Mouse (Mus musculus) layer of hippocampus, adult 2 months (tissue): ENCODE measurements at regions not wholly inside any gene's neighbourhood (a gene's known extent, or its start where the extent isn't known, plus 50 kb on each side); places are given as distances from the start of the nearest gene placed in this dataset.

Experiments used
- DNase-seq, 2 experiments: peaks; one replicate each; pipeline ENCODE4 v3.0.0; 2022; ENCODE audit warnings: low spot score in 2 of 2
- H3K27ac ChIP-seq: fragments of 200-600 bp; 2 replicates; pipeline ENCODE4 v1.8.1; 2022
- H3K4me3 ChIP-seq: fragments of 200-600 bp; 2 replicates; pipeline ENCODE4 v1.8.1; 2022; ENCODE audit warnings: mild to moderate bottlenecking
- CTCF ChIP-seq: fragments of 200-600 bp; conservative IDR thresholded peaks from 2 replicates; pipeline ENCODE4 v1.8.1; 2022; ENCODE audit warnings: antibody characterized with exemption, mild to moderate bottlenecking, moderate library complexity

DNA sequence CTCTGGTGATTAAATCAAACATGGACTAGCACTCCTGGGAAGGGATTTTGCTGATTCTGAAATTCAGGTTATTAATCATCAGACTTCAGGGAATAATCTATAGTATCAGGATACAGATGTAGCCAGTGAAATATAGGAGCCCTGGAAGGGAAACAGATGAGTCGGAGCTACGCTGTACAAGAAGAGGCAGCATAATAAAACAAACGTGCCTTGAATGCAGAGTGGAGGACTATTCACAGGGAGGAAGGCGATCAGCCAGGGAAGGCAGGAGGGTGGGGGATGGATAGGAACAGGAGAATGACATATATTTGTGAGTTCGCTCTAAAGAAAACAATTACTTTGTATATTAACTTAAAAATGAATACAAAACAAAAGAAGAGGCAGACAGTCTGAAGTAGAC, 286.6 kb upstream of the Got2 start:
- TF ChIP-seq CTCF: no peak
- Histone ChIP-seq H3K4me3 (no peak overlapping the region), H3K27ac (no peak overlapping the region)
- no peak for DNase-seq

DNA sequence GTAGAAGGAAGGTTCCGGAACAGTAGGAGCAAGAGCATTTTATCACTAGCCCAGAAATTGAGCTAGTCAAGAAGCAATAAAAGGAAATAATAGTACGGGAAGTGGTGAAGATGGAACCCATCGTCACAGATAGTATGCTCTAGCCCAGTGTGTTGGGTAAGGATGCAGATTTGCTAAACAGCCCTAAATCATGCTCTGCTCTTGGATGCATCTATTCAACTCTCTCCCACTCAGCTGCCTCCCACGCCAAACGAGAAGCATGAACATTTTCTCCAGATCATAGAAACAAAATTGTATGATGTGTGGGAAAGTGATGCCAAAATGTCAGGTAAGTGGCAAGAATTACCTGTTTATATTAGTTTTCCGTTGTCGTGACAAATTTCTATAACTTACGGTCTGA, 276.6 kb upstream of the Got2 start:
- Histone ChIP-seq H3K27ac (no peak overlapping the region), H3K4me3 (no peak overlapping the region)
- no peak for DNase-seq
- TF ChIP-seq CTCF: no peak

DNA sequence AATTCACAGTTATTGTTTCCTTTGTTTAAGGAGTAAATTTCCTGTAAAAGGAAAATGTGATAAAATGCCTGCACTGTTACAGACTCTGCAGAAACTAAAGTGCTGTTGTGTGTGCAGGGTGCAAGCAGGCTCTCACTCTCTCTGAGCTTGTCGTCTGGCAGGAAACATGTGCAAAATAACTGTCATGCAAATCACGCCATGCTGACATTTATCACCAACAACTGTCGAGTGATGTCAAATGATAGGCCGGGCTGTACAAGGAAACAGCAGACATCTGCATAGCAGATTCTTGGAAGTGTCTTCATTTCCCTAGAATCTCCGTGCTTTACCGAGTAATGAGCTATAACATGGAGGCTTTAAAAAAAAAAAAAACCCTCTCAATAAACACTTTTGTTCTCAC, 271.6 kb upstream of the Got2 start:
- DNase-seq: peak in 1 of 2 experiments; percentile 10
- no peak overlapping the region for H3K4me3 ChIP-seq
- no peak overlapping the region for H3K27ac ChIP-seq
- no peak for TF ChIP-seq CTCF

DNA sequence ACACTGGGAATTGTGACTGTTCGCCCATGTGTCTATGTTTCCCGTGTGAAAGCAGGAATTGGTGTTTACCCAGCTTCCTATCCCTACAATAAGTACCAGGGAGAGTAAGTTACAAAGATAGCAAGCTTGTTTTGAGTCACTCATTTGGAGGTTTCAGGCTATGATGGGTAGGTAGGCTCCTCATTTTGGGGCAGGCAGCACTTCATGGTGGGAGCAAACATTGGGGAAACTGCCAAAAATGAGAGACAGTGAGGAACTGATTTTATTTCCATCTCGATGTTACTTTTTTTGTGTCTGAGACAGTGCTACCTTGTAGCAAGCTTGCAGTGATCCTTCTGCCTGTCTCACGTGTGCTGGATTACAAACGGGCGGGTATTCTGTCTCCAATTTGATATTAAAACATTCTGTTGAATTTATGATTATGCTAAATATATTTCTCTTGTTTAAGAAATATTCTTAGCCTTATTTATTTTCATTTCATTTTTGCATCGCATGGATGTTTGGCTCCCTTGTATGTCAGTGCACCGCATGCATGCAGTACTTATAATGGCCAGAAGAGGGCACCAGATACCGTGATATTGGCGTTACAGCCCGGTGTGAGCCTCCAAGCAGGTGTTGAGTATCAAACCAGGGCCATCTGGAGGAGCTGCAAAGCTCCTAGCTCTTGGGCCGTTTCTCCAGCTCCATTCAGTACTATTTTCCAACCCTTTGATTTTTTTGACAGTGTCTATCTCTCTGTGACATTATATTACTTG, 264.3 kb upstream of the Got2 start:
- peak; percentile 16 to 70 for DNase-seq
- peak; percentile 99 for TF ChIP-seq CTCF
- H3K4me3 ChIP-seq: no peak overlapping the region; the same call in 1 of the 2 replicates
- no peak overlapping the region for H3K27ac ChIP-seq

DNA sequence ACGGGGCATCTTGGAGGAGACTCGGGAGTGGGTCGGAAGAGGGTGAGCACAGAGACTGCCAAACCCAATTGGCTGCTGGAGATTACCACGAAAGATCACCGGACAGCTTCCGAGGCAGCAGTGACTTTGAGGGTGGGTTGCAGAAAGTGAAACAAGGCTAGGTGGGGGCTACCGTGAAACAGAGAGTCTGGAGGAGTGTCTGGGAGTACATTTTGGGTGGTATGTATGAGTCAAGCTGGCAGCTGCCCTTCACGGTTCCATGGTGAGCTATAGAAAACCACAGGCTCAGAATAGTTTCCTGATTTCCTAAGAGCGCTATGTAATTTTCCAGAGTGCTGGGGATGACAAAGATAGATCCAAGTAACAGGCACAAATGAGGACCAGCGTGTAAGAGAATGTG, 263.7 kb upstream of the Got2 start:
- H3K27ac ChIP-seq: no peak overlapping the region; the same call in 1 of the 2 replicates
- DNase-seq: no peak
- H3K4me3 ChIP-seq: no peak overlapping the region; the same call in 1 of the 2 replicates
- no peak for TF ChIP-seq CTCF

DNA sequence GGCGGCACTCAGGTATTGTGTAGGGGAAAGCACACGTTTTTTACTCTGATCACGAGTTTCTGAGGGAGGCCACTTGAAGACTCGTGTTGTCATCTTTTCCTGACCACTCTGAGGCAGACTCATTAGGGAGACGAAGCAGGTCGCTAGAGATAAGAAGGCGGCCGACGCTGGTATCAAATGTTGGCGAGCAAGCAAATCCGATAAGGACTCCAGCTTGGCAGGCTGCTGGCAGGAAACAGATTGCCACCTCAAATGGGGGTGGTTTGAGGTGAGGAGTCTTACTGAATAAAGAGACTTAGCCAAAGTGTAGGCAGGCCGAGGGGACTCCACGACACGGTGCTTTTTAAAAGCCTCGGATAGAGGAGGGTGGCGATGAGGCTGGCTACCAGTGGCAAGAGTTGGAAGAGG, 262.7 kb upstream of the Got2 start:
- Histone ChIP-seq H3K4me3 (no peak overlapping the region), H3K27ac (no peak overlapping the region)
- peak in 1 of 2 experiments; percentile 13 for DNase-seq
- TF ChIP-seq CTCF: no peak

DNA sequence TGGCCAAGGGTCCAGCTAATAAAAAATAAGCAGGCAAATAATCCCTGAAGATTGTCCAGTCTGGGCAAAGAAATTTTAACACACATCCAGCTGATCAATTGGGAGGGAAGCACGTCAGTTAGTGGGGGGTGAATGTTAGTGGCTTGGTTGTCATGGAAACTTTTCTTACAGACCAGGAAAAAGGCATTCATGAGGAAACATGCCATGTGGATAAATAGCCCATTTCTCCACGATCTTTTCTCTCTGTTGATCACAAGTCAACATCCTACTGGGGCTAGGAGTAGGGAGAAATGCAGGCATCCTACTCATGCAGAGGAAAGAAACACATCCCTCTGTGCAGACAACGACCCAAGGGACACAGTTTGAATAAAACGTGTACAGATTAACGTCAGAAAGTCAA, 243.8 kb upstream of the Got2 start:
- no peak for TF ChIP-seq CTCF
- no peak for DNase-seq
- H3K4me3 ChIP-seq: no peak overlapping the region
- H3K27ac ChIP-seq: no peak overlapping the region

DNA sequence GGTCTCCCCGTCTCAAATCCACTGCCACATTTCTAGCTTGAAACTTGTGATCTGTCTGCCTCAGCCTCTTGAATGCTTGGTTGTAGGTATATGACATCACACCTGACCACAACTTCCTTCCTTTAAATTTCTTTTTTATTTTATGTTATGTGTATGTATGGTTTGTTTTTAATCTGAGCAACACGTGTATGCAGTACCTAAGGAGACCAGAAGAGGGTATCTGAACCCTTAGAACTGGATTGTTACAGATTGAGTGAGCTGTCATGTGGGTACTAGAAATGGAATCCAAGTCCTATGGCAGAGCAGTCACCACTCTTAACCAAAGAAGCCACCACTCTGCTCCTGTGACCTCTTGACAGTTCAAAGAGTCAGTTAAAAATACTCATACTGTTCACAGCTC, 240.0 kb upstream of the Got2 start:
- Histone ChIP-seq H3K4me3 (no peak overlapping the region), H3K27ac (no peak overlapping the region)
- DNase-seq: no peak
- peak; percentile 64 for TF ChIP-seq CTCF

DNA sequence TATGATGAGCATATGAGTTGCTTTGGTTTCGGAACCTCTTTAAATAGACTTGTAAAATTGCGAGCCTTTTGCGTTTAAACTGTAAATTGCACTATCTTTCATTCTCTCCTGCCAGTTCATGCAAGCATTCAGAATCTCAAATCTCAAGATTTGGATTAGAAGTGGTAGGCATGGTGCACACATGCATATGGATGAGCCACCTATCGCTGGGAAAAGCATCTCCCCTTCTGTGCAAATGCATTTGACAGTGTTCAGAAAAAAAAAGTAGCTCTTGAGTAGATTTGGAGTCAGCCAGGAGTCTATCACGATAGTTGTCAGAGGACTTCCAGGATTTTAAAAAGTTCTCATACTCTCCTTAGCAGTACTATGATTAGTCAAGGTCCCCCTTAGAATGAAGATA, 212.5 kb upstream of the Got2 start:
- no peak for TF ChIP-seq CTCF
- no peak for DNase-seq
- H3K27ac ChIP-seq: no peak overlapping the region
- no peak overlapping the region for H3K4me3 ChIP-seq

DNA sequence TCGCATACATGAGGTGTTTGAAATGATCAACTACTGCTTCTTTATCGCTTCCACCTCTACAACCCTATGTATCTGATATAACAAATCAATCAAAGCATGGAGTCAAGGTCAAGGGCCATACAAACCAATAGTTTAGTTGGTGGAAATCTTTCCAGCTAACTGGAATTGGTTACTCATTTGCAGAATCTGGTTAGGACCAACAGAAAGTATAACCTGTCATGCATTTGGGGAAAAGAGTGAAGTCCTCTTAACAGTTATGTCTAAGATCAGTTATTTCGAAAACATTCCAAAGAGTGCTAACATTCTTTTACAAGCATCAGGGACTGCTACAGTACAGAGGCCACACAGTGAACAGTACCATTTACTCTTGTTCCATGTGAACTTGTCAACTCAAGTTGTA, 204.6 kb upstream of the Got2 start:
- TF ChIP-seq CTCF: no peak
- no peak for DNase-seq
- no peak overlapping the region for H3K4me3 ChIP-seq

DNA sequence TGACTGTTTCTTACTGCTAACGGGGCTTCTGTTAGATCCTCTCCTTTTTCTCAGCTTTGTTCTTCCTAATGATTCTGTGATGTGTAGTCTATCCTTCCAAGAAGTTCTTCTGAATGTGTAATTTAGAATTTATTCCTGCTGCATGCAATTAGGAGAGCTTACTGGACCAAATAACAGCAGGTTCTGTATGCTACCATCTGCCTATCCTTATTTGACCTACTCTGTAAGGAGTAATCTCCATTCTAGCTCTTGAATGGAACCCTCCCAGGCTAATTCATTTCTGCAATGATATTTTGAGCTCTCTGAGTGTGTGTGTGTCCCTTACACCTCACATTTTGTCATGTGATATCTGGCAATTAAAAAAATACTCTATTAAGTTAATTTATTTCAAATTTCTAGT, 201.9 kb upstream of the Got2 start:
- H3K4me3 ChIP-seq: no peak overlapping the region
- H3K27ac ChIP-seq: no peak overlapping the region
- DNase-seq: no peak
- no peak for TF ChIP-seq CTCF

More for the DNA sequence above, 204.6 kb upstream of the Got2 start:
- H3K27ac ChIP-seq: no peak overlapping the region

DNA sequence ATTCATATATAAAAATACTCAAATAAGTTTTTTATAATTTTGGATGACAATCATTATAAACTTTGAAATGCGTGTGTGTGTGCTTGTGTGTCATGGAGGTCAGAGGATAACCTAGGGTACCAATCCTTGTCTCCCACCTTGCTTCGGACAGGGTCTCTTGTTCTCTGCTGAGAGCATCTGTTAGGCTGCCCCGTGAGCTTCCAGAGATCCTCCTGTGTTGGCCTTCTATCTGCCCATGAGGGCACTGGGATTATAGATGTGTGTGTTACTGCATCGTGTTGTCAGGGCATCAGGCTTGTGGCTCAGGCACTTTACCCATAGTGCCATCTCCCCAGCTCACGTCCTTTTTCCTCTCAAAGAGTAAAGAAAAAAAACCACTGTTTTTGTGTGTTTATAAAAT, 180.0 kb upstream of the Got2 start:
- no peak for DNase-seq
- Histone ChIP-seq H3K4me3 (no peak overlapping the region), H3K27ac (no peak overlapping the region)
- no peak for TF ChIP-seq CTCF

DNA sequence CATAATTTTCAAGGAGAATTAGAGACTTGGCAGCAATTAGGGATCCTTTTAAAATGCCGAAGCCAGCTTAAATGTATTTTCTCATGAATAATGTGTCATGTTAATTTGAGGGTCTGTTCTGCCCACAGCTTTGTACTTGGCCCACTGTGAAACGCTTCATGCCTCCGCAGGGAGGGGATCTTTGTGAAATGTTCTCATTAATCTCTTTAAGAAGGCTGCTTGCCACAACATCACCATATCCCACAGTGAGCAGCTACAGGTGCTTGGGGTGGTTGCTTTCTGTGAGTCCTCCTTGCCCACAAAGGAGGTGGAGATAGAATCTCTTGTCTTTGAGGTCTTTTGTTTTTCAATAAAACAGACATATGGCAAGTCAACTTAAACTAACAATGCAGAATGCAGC, 159.3 kb upstream of the Got2 start:
- no peak overlapping the region for H3K4me3 ChIP-seq
- H3K27ac ChIP-seq: no peak overlapping the region
- no peak for TF ChIP-seq CTCF
- DNase-seq: peak in 1 of 2 experiments; percentile 7

DNA sequence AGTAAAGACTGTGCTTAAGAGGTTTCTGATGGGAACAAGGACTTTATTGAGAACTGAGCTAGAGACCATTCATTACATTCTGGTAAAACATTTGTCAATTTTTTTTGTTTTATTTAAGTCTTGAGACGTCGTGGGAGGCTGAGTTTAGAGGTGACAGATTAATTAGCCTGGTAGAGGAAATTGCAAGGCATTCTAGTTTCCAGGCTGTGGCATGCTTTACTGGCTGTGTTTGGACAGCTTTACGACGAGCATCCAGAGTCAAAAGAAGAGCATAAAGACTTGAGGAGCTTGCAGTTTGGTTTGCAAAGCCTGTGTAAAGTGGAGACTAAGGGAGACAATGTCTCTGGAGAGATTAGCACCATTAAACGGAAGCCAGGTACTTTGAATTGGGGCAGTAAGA, 154.0 kb upstream of the Got2 start:
- no peak for DNase-seq
- no peak overlapping the region for H3K4me3 ChIP-seq
- TF ChIP-seq CTCF: no peak
- H3K27ac ChIP-seq: no peak overlapping the region
